In genomic region chr16:22890683-22891510, GRCm38 (mm10) we compare ENCODE assay signal across 18 mouse cellular contexts. TPM values are rescaled to one million over a fixed set of nuclear protein-coding genes. Genes with fewer than 3 reads are reported as not detected.
DNase-seq lines count a peak whose midpoint lies in the region; ATAC-seq and TF ChIP-seq lines count a peak whose summit lies in the region.
"Had no signal": no experiment of that assay in that cellular context is flagged by ENCODE, and none has a peak within 500 bp of the region (broad histone marks: within the 10 kb centered on the region; RNA-seq: fewer than 3 reads in every experiment).

Gene Ahsg, plus strand, starts transcription at chr16:22891277.

- no peak within 1 kb of the TSS for H3K4me2 ChIP-seq in heart, postnatal 0 days (ENCODE audit: low read depth, low read length)
- H3K4me2 ChIP-seq: lung, embryonic 15.5 days had no signal

- TF ChIP-seq RAD21 in MEL (IDR thresholded peaks at IDR 0.05; ENCODE audit: low read depth, low read length) = no peak

- no peak for TF ChIP-seq EP300 in heart, postnatal 0 days (IDR thresholded peaks at IDR 0.05; ENCODE audit: low read depth)
- TF ChIP-seq EP300 in MEL (IDR thresholded peaks at IDR 0.05; ENCODE audit: low read depth in 1 of 2, low read length in 2 of 2) = no peak

- no peak within 1 kb of the TSS for H3K9ac ChIP-seq in heart, postnatal 0 days (replicated peaks; ENCODE audit: low read depth, low read length)
- no peak within 1 kb of the TSS for H3K9ac ChIP-seq in MEL (ENCODE audit: control insufficient read depth, low read depth, low read length, poor library complexity, severe bottlenecking)
- H3K9ac ChIP-seq: lung, embryonic 15.5 days had no signal

- H3K36me3 ChIP-seq in heart, postnatal 0 days (replicated peaks; ENCODE audit: control insufficient read depth, insufficient read depth, low read length) = no peaks in the 10 kb centered on the region
- H3K36me3 ChIP-seq in MEL (ENCODE audit: control insufficient read depth in 1 of 2, insufficient read depth in 2 of 2, low read length in 2 of 2) = peaks cover 0 to 13% of the 10 kb centered on the region in 2 experiments; a peak in 1 of 4 replicates
- H3K36me3 ChIP-seq: heart, embryonic 10.5 days; limb, embryonic 10.5 days; lung, embryonic 15.5 days had no signal

- H3K4me1 ChIP-seq in heart, postnatal 0 days (ENCODE audit: control insufficient read depth, insufficient read depth) = no peaks in the 10 kb centered on the region
- H3K4me1 ChIP-seq in MEL (ENCODE audit: control insufficient read depth in 1 of 2, insufficient read depth in 2 of 2, low read length in 2 of 2) = peaks cover 0 to 20% of the 10 kb centered on the region in 2 experiments; a peak in 3 of 4 replicates
- H3K4me1 ChIP-seq: limb, embryonic 10.5 days; lung, embryonic 15.5 days had no signal

- WGBS in heart, postnatal 0 days = 71% methylated on average over 11 of the region's 11 CpGs

- DNase-seq in heart, postnatal 0 days (ENCODE audit: low spot score) = no peak
- no peak for DNase-seq in heart, adult 11 months
- peak; percentile 17 for DNase-seq in MEL (ENCODE audit: low read depth, low spot score)
- no peak for DNase-seq in spleen, postnatal 4 days (ENCODE audit: low spot score in 2 of 2)
- DNase-seq in left cerebral cortex, postnatal 10 days (ENCODE audit: extremely low spot score in 1 of 2, low spot score in 2 of 2) = no peak
- DNase-seq: cerebellum, adult 9-11 months; embryo, embryonic 11 days; gastrocnemius, postnatal 10 days; kidney, postnatal 36 days; thymus, adult 18-20 months had no signal

- no peak for TF ChIP-seq CTCF in heart, postnatal 0 days (IDR thresholded peaks at IDR 0.05; ENCODE audit: low read depth)
- no peak for TF ChIP-seq CTCF in MEL (IDR thresholded peaks at IDR 0.05 in 2 of 3, conservative IDR thresholded peaks at IDR 0.05 in 1 of 3; ENCODE audit: control insufficient read depth in 1 of 3, insufficient read depth in 1 of 3, low read depth in 2 of 3, low read length in 3 of 3, poor library complexity in 1 of 3, severe bottlenecking in 1 of 3)

- no peaks in the 10 kb centered on the region for H3K79me2 ChIP-seq in MEL (ENCODE audit: control insufficient read depth, insufficient read depth, low read length, poor library complexity)

- H3K27me3 ChIP-seq in heart, postnatal 0 days (ENCODE audit: control insufficient read depth, insufficient read depth, low read length) = no peaks in the 10 kb centered on the region
- no peaks in the 10 kb centered on the region for H3K27me3 ChIP-seq in MEL (ENCODE audit: control insufficient read depth in 1 of 2, insufficient read depth in 2 of 2, low read length in 2 of 2)
- H3K27me3 ChIP-seq: lung, embryonic 15.5 days had no signal

- no peak for ATAC-seq in heart, postnatal 0 days (ENCODE audit: insufficient read depth, low read depth)
- peak; percentile 46 to 48 for ATAC-seq in hematopoietic stem cell, adult 5-6 weeks (replicated peaks in 1 of 2; ENCODE audit: insufficient read depth in 1 of 2, low FRiP score in 2 of 2, low TSS enrichment in 1 of 2, low read depth in 1 of 2, poor library complexity in 2 of 2, severe bottlenecking in 2 of 2)
- ATAC-seq in megakaryocyte progenitor cell, adult 5-6 weeks (replicated peaks; ENCODE audit: poor library complexity) = peak; percentile 39; the same call in 1 of the 2 replicates
- ATAC-seq: midbrain, embryonic 16.5 days had no signal

- no peak within 1 kb of the TSS for H3K4me3 ChIP-seq in heart, postnatal 0 days (ENCODE audit: low read depth, low read length)
- no peak within 1 kb of the TSS for H3K4me3 ChIP-seq in MEL (ENCODE audit: control insufficient read depth in 1 of 2, insufficient read depth in 1 of 2, low read depth in 2 of 2, low read length in 2 of 2)
- H3K4me3 ChIP-seq: heart, embryonic 10.5 days; limb, embryonic 10.5 days; lung, embryonic 15.5 days; megakaryocyte, embryonic 14.5 days had no signal

- TF ChIP-seq POLR2A in MEL (IDR thresholded peaks at IDR 0.05; ENCODE audit: control insufficient read depth in 1 of 2, insufficient read depth in 1 of 2, low read depth in 1 of 2, low read length in 2 of 2, poor library complexity in 1 of 2) = no peak

- no peaks in the 10 kb centered on the region for H3K9me3 ChIP-seq in heart, postnatal 0 days (replicated peaks; ENCODE audit: control insufficient read depth, low read length)
- H3K9me3 ChIP-seq in MEL (replicated peaks; ENCODE audit: insufficient read depth, low read length) = no peaks in the 10 kb centered on the region
- H3K9me3 ChIP-seq: heart, embryonic 10.5 days; limb, embryonic 10.5 days; lung, embryonic 15.5 days; megakaryocyte, embryonic 14.5 days had no signal

- intact Hi-C loops in left cerebral cortex, postnatal 10 days (cut with DNase I) = no loop called here

- no peak within 1 kb of the TSS for H3K27ac ChIP-seq in heart, postnatal 0 days (ENCODE audit: low read depth)
- no peak within 1 kb of the TSS for H3K27ac ChIP-seq in MEL (ENCODE audit: control insufficient read depth, low read depth, low read length)
- H3K27ac ChIP-seq: heart, embryonic 10.5 days; limb, embryonic 10.5 days; lung, embryonic 15.5 days had no signal

TF ChIP-seq in MEL, 35 proteins besides CTCF, POLR2A, EP300 and RAD21:
- 0 out of 2 replicates have a peak, but pooled peaks have one; percentile 24 for TF ChIP-seq TCF12 (IDR thresholded peaks at IDR 0.05; ENCODE audit: low read depth, low read length)
- TF ChIP-seq MAZ (IDR thresholded peaks at IDR 0.05; ENCODE audit: low read depth, low read length) = no peak

RNA-seq across cellular contexts. Expression of gene Ahsg, which starts in this region (rescaled TPM):
- 43.4 and 62.1 TPM in 2 replicates for total RNA-seq in heart, postnatal 0 days (2014; rRNA removed; ENCODE audit: low replicate concordance)
- 11.1 and 13.0 TPM in 2 replicates for polyA plus RNA-seq in heart, postnatal 0 days (2015; fragmentation: Nextera tagmentation; extraction: Ambion mirVana)
- 0.16 TPM in 1 of 2 replicates, not detected in the other for total RNA-seq in MEL (2012; rRNA removed)
- polyA plus RNA-seq in MEL (2012; ENCODE audit: insufficient read depth in 1 of 2, insufficient read length in 2 of 2, low read depth in 1 of 2, low replicate concordance in 2 of 2, missing spikeins in 1 of 2) = under 1 TPM in 1 of 2 experiments, not detected in 1; 0.13 TPM
- not detected in 2 replicates for total RNA-seq in hematopoietic stem cell, adult 5-6 weeks (2017)
- not detected in 2 replicates for total RNA-seq in megakaryocyte progenitor cell, adult 5-6 weeks (2015)
- total RNA-seq in megakaryocyte progenitor cell, adult 5-6 weeks (2017) = not detected in 2 replicates
- total RNA-seq in left cerebral cortex, postnatal 10 days (2021) = not detected
- total RNA-seq: layer of hippocampus, postnatal 25 days had no signal
- polyA plus RNA-seq: limb, embryonic 10.5 days; midbrain, embryonic 16.5 days had no signal

Comparison
In these comparisons a context has a peak if more than half of its experiments do, and no peak if none do; other contexts are left out.
1. RNA of gene Ahsg (total RNA-seq): 43.4 to 62.1 TPM in heart, postnatal 0 days; 0.16 TPM in MEL, not detected in hematopoietic stem cell, adult 5-6 weeks, not detected in megakaryocyte progenitor cell, adult 5-6 weeks and not detected in left cerebral cortex, postnatal 10 days; every median in the first group is over 10 times any median in the second.
2. RNA of gene Ahsg (polyA plus RNA-seq): 11.1 to 13.0 TPM in heart, postnatal 0 days; 0.13 TPM in MEL; every median in the first group is over 10 times any median in the second.
3. Peak in DNase-seq in MEL; RNA of the gene not detected or under 1 TPM.
4. Peak in ATAC-seq in hematopoietic stem cell, adult 5-6 weeks; RNA of the gene not detected or under 1 TPM.
5. Peak in ATAC-seq in megakaryocyte progenitor cell, adult 5-6 weeks; RNA of the gene not detected or under 1 TPM.